Mouse (Mus musculus) B cell, adult 62 days (primary cell): ENCODE data around the gene Pet117. TPM values are rescaled to one million over a fixed set of nuclear protein-coding genes. Genes with fewer than 3 reads are reported as not detected.

Source experiments
- total RNA-seq: library from RNA; stranded (reverse); gene quantifications from 4 replicates; pipeline ENCODE4 v1.2.4, GENCODE M21; 2023

The Pet117 gene
- total RNA-seq = 1.2 to 8.4 TPM (median 5.7 TPM) in 4 replicates

DNA sequence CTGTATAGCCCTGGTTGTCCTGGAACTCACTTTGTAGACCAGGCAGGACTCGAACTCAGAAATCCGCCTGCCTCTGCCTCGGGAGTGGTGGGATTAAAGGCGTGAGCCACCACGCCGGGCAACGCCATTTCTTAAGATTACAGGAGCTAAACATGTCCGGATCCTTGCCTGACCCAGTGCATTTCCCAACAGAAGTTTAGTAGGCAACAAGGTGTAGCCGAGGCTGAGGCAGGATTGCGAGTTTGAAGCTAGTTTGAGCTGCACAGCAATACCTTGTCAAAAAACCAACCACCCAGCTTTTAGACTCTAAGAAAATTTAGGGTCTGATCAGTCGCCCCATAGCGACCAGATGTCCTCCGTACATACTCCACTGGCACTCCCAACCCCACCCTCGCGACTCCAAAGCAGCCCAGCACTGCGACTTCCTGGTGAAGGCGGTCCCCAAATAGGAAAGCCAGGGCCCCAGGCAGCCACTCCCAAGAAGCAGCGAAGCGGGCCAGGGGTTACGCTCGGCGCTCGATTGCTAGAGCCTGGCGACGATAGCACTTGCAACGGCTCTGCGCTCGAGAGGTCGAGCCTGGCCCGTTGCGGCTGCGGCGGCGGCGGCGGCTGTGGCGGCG is at the start of gene Pet117, which contains the start of gene Kat14:
Gene Pet117, plus strand, starts transcription at position 597 of the 620 bp plus-strand sequence.
Gene Kat14, plus strand, starts transcription at position 584 of the 620 bp plus-strand sequence.

DNA sequence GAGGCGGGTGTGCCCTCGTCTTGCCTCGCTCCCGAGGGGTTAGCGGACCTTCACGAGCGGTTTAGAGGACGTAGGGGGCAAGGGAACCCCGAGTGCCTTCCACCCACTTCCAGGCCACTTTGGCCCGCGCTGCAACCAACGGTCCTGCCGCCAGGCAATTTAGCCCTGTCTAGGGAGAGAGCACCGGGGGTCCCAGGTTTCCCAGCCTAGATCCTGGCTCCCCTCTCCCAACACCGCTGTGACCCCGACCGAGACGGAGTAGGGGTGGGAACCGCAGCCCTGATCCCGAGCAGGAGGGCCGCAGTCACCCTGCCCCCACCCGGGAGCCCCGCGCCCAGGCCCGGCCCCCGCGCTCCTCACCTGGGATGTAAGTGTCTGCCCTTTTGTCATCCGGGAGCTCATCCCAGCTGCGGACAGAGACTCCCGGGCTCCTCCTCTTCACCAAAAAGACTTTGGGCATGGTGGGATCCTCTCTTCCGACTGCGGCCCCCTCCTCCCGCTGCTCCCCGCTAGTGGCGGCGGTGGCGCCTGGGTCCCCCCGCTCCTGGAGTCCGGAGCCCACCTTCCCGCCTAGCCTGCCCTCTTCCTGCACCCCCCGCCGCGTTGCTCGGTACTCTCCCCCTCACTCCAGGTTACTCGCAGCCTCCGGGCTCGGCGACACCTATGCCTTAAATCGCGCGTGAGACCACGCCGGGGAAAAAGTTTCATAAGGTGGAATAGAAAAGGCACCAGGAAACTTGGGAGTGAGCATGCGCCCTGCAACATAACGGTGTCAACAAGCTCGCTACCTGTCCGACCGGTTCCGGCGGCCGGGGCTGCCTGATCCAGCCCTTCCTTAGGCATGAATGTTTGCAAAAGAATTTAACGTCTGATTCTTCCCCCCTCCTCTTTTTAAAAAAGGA is 37.1 kb upstream of the Pet117 start, which contains the start of gene Ovol2:
Gene Ovol2, minus strand, starts transcription at position 746 of the 902 bp plus-strand sequence.

Other genes with a start within 250 kb of the Pet117 start
- 8.4 to 9.8 TPM (median 9.4 TPM) in 4 replicates for gene Mgme1, start 98.3 kb upstream of the Pet117 start, total RNA-seq
- 1,274 to 1,399 TPM (median 1,295 TPM) in 4 replicates for gene Snx5, start 98.1 kb upstream of the Pet117 start, total RNA-seq
- not detected in 4 replicates for gene Ovol2, start 36.9 kb upstream of the Pet117 start, total RNA-seq
- 32.3 to 38.4 TPM (median 35.1 TPM) in 4 replicates for gene Kat14, start within 50 bp of the Pet117 start, total RNA-seq
- gene Dzank1, start 158.4 kb downstream of the Pet117 start, total RNA-seq = 0.09 to 0.24 TPM (median 0.23 TPM) in 3 of 4 replicates, not detected in the other
- 38.2 to 49.4 TPM (median 40.3 TPM) in 4 replicates for gene Polr3f, start 158.7 kb downstream of the Pet117 start, total RNA-seq
- gene Rbbp9, start 181.9 kb downstream of the Pet117 start, total RNA-seq = 2.6 to 3.9 TPM (median 3.4 TPM) in 4 replicates
- gene Sec23b, start 187.2 kb downstream of the Pet117 start, total RNA-seq = 51.5 to 62.7 TPM (median 57.8 TPM) in 4 replicates
- 7.0 to 16.7 TPM (median 8.5 TPM) in 4 replicates for gene Smim26, start 225.1 kb downstream of the Pet117 start, total RNA-seq
- 17.8 to 22.2 TPM (median 19.5 TPM) in 4 replicates for gene Dtd1, start 230.9 kb downstream of the Pet117 start, total RNA-seq